Mouse (Mus musculus): ENCODE measurements around the gene Smc1b.
"Not testable (repeated sequence)": the region's sequence is repeated elsewhere in the genome, so short reads cannot be mapped to it uniquely, and the experiment has no call there.

Gene Smc1b

GRCm38 (mm10) chr15:85132193-85132520 is 393 bp upstream of the Smc1b start:
- DNase-seq (ENCODE audit: low spot score) = no peak

- DNase-seq (ENCODE audit: low spot score) = no peak
These were observed 46.1 kb downstream of the Smc1b start for GRCm38 (mm10) chr15:85085641-85086040.

GRCm38 (mm10) chr15:85072651-85073050 is 59.1 kb downstream of the Smc1b start:
- DNase-seq (ENCODE audit: low spot score) = no peak

GRCm38 (mm10) chr15:85070561-85070960 is 61.2 kb downstream of the Smc1b start:
- peak; percentile 7 for DNase-seq (ENCODE audit: low spot score)

- DNase-seq (ENCODE audit: low spot score) = no peak
These were observed 68.3 kb downstream of the Smc1b start for GRCm38 (mm10) chr15:85063421-85063820.

DNA sequence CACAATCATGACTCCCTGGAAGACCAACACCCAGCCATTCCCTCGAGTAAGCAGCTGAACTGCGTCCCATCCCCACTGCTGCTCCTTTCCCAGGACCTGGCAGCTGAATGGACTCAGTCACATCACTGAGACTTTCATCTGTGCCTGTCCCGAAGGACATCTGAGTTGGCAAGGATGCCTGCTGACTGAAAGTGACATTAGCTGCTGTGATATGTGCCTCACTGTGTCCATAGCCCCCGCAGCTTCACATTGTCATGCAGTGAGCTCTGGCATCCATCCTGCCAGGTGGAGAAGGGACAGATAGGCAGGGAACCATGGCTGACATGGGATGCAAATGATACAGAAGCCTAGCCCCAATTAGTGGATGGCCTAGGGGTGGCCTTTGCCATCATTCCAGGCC is 76.6 kb downstream of the Smc1b start:
- DNase-seq (ENCODE audit: low spot score) = no peak

GRCm38 (mm10) chr15:85054098-85054497 is 77.7 kb downstream of the Smc1b start:
- DNase-seq (ENCODE audit: low spot score) = no peak

DNA sequence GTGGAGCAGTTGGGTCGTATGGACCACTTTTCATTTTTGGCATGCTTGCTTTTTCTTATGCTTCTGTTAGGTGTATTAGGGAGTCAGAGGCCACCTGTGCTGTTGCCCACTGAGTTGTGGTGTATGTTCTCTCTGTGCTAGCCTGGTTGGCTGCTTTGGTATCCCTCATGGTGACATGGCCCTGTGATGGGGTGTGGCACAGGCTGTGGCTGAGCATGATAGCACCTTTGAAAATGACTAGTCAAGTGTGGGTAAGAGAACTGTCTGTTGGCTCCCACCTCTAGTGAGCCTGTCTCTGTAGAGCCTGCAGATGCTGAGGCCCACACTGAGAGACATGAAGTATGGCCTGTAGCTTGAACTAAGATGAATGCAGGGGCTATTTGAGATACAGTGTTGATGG is 82.0 kb downstream of the Smc1b start:
- no peak for DNase-seq (ENCODE audit: low spot score)

DNA sequence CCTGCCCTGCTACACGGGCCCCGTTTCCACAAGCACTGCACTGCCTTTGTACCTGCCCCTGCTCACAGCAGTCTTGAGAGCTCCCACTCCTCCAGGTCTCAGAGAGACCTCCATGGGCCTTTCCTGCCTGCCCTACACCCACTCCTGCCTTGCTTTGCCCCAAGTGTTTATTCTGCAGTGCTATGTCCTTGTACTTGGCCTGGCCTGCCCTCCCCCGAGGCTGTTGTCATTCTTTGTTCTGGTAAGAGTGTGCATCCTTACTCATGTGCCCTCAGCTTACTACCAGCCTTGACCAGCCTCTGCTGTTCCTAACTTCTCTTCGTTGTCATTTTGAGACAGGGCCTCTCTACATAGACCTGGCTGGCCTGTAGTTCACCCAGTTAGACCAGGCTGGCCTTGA is 83.9 kb downstream of the Smc1b start:
- peak; percentile 52 for DNase-seq (ENCODE audit: low spot score)

DNA sequence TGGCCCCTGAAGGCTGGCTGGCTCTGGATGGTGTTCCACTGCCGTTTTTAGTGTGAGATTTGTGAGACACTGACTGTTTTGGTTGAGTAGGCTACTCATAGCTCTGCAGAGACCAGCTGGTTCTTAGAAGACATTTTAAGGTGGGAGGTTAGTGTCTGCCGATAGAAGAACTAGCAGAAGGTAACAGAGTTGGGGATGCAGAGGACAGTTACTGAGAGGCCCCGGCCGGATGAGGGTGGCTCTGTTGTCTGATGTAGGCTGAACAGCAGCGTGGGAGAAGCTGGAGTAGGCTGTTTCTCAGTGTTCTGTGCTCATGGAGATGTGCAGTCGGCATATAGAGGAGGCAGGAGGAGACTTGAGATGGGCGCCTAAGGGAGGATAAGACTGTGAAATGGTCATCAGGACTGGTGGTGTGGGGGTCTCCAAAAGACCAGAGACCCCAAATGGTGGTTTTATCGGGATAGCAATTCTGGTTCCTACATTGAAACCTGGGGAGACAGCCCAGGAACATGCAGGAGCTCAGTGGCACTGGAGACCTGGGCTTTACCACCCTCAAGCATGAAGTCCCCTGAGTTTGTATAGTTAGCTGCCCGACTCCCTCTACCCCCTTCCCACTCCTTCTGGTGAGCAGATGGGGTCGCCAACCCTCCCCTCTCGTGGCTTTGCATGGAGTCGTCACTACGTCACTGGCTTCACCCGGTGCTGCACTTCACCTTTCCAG is 85.4 kb downstream of the Smc1b start:
- no peak for DNase-seq (ENCODE audit: low spot score)

GRCm38 (mm10) chr15:85043761-85044160 is 88.0 kb downstream of the Smc1b start:
- DNase-seq (ENCODE audit: low spot score) = no peak

DNA sequence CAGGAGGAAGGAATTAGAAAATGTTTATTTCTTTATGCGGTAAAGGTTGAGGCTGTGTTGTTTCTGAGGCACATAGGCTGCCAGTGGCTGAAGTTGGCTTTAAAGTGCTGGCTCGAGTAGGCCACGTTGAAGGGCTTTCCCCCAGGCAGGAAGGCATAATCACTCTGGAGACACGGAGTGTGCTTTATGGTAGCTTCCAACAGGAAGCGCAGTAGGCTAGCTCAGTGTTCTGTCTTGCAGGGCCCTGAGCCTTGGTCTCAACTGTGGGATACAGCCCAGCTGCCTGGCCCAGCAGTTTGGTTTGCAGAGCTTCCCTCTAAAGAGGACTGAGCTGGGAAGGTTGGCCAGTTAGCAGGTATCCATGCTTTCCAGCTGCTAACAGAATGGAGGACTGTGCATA is 88.6 kb downstream of the Smc1b start:
- no peak for DNase-seq (ENCODE audit: low spot score)

- peak; percentile 71 for DNase-seq (ENCODE audit: low spot score)
These were observed 89.3 kb downstream of the Smc1b start for GRCm38 (mm10) chr15:85042361-85042954.

DNA sequence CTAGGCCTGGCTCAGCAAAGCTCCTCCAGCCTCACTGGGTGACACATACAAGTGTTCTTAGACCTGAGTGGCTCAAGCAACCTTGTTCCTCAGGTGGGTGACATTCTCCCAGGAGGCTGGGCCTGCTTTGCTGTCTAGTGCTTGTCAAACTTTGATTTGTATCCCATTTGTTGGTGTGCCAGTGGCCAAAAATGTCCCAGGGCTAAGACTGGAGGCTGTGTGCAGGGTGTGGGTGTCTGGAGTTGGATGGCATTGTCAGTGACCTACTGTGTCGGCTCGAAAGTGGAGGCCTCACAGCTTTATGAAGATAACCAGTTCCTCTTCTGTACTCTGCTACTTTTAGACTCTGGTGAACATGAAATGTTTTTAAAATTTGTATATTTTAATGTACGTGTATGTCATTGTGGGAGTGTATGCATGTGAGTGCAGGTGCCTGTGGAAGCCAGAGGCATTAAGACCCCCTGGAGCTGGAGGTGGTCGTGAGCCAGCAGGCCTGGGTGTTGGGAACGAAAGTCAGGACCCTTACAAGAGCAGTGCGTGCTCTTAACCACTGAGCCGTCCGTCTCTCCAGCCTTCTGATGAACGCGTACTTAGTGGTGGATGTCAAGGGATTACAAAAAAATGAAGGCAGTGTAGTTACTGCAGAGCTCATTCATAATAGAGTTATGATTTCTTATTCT is 90.1 kb downstream of the Smc1b start:
- DNase-seq (ENCODE audit: low spot score) = no peak

GRCm38 (mm10) chr15:85037343-85037690 is 94.4 kb downstream of the Smc1b start:
- DNase-seq (ENCODE audit: low spot score) = no peak

- peak; percentile 95 for DNase-seq (ENCODE audit: low spot score)
These were observed 95.0 kb downstream of the Smc1b start for GRCm38 (mm10) chr15:85036566-85037342.

GRCm38 (mm10) chr15:85033916-85034315 is 97.8 kb downstream of the Smc1b start:
- not testable (repeated sequence) for DNase-seq (ENCODE audit: low spot score)

DNA sequence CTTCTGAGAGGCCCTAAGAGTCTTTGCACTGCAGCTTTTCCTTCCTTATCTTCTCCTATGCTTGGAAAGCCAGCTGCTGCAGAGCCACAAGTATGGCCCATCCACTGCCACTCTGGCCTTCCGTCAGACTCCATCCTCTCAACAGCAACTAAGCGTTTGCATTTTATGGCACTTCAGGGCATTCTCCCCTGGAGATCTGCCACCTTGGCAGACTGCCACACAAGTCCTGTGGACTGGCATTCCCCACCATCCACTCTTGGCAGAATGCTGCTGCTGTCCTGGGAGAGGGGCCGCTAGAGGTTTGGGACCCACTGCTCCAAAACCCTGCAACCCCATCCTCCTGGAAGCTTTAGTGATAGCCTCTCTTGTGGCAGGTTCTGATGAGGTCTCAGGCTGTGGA is 99.9 kb downstream of the Smc1b start:
- no peak for DNase-seq (ENCODE audit: low spot score)

DNA sequence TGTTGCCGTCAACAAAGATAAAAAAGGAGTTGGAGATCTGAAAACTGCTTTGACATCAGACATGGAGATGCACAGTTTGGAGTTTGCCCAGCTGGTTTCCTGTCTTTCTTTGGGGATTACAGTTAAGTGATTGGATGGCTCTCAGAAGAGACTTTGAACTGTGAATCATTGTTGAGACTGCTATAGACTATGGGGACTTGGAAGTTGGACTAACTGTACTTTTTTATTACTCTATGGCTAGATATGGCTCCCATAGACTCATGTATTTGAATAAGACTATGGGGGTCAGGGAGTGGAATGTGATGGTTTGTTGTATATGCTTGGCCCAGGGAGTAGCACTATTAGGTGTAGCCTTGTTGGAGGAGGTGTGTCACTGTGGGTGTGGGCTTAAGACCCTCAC is 101.1 kb downstream of the Smc1b start:
- not testable (repeated sequence) for DNase-seq (ENCODE audit: low spot score)

DNA sequence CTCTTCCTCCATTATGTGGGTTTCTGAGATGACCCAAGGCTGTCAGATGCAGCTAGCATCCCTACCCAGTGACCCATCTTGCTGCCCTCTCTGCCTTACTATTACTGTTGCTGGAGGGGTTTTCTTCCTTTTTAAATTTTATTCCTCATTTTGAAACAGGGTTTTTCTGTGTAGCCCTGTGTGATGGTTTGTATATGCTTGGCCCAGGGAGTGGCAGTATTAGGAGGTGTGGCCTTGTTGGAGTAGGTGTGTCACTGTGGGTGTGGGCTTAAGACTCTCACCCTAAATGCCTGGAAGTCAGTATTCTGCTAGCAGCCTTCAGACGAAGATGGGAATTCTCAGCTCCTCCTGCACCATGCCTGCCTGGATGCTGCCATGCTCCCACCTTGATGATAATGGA is 103.1 kb downstream of the Smc1b start, which contains the start of gene Fam118a:
TSS of gene Fam118a (plus strand) at position 301 of the 400 bp plus-strand sequence.
- DNase-seq (ENCODE audit: low spot score) = not testable (repeated sequence)

- no peak for DNase-seq (ENCODE audit: low spot score)
These were observed 104.0 kb downstream of the Smc1b start for GRCm38 (mm10) chr15:85027740-85028139.

GRCm38 (mm10) chr15:85026197-85026596 is 105.6 kb downstream of the Smc1b start:
- peak; percentile 71 for DNase-seq (ENCODE audit: low spot score)

GRCm38 (mm10) chr15:85022211-85022610 is 109.6 kb downstream of the Smc1b start:
- no peak for DNase-seq (ENCODE audit: low spot score)
